Mouse (Mus musculus) spleen, postnatal 36 days (tissue): Measurements from ENCODE around the gene Ckb.
"Not testable (repeated sequence)": the region's sequence is repeated elsewhere in the genome, so short reads cannot be mapped to it uniquely, and the experiment has no call there.

Source experiments
- DNase-seq, 2 experiments: peaks; one replicate each; pipeline ENCODE4 v3.0.0; 2022; ENCODE audit warnings: low spot score in 2 of 2, mixed read lengths in 1 of 2

Gene Ckb

GRCm38 (mm10) chr12:111669000-111669788 lies 2.9 kb downstream of the Ckb start:
- DNase-seq = no peak

DNA sequence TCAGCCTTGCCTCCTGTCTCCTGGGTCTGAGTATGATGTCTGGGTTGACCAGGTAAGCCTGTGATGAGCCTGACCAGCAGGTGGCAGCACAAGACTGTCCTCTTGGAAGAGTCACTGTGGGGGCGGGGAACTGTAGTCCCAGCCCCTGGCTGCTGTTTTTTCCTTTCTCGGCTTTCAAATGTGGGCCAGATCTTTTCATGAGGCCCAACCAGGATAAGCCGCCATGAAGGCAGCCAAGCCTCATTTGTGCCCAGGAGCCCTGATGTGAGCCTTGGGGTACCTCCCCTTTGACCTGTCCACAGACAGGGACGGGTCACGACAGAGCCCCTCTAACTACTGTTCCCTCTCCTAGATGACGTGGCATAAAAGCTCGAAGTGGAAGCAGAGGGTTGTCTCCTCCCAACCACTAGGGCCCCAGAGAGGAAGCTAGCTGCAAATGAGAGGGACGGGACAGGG lies 3.7 kb downstream of the Ckb start:
- DNase-seq = peak; percentile 81 to 87

DNA sequence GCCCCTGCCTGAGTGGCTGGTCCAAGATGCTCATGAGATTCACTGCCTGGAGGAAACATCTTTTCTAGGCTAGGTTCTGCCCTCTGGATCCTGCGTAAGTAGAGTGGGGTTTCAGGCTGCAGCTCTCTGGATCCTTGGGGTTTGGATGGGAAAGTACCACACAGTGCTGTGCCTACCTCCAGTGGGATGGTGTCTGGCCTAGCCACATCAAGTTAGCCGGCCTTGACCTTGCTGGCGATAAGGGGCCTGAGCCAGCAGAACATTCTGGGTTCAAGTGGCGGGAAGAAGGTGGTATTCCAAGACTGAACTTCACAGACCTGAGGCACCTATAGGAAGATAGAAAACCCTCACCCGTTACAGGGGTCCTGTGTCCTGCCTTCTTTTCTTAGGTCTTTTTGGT lies 4.7 kb downstream of the Ckb start:
- no peak for DNase-seq

GRCm38 (mm10) chr12:111666380-111666779 lies 5.8 kb downstream of the Ckb start:
- no peak for DNase-seq

- no peak for DNase-seq
Measured at GRCm38 (mm10) chr12:111665041-111665880, 6.9 kb downstream of the Ckb start.

- no peak for DNase-seq
Measured at GRCm38 (mm10) chr12:111664144-111664634, 7.9 kb downstream of the Ckb start.

DNA sequence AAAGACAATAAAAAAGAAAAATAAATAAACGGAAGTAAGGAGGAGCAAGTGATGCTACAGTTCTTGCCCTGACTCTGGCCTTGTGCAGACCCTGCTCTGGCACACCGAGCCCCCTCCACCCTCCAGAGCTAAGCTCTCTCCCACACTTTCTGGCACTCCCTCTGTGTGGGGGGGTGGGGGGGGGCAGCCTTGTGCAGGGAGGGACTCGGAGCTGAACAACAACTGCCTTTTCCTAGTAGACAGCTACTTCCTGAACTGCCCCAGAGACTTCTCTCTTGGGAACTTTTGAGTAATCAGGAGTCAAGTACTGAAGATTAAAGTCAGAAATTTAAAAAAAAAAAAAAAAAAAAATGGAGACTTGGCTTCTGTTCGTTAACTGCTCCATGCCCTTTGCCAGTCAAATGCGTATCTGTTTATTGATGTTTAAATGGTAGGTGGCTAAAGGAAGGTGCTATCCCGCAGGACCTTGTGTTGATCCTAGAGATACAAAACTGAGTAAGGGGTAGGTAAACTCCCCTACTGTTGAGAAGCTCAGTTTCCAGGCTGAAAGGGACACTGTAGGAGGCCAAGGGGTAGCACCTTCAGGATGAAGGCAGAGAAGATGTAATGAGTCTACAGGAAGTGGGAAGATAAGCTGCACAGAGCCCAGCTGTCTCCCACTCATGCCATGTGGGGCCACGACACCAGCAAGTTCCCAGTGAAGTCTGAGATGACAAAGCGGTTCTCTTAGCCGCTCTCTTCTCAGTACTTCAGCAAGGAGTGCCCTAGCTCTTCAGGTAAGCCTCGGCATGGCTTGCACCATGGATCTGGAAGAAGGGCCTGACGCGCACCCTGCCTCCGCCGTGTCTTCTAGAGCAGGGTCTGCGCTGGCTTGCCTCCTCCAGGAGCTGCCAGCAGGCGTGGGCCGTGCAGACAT lies 8.7 kb downstream of the Ckb start:
- no peak for DNase-seq

- DNase-seq = not testable (repeated sequence)
Measured at GRCm38 (mm10) chr12:111661554-111661953, 10.6 kb downstream of the Ckb start.

DNA sequence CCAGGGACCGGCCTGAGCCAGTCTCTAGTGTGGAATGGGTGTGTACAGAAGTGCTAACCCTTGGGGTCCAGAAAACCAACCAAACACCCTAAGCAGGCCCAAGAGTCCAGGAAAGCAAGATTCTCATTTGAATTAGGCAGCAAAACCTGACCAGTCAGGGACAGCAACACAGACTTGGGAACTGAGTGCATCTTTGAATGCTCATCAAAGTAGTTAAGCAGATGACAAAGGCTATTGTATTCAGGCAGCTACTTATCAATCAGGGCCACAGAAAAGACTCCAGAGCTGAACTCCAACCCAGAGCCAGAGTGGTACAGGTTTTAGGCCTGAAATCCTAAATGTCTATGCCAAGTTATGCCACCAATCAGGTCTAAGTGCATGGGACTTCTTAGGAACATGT lies 11.5 kb downstream of the Ckb start:
- DNase-seq = no peak

DNA sequence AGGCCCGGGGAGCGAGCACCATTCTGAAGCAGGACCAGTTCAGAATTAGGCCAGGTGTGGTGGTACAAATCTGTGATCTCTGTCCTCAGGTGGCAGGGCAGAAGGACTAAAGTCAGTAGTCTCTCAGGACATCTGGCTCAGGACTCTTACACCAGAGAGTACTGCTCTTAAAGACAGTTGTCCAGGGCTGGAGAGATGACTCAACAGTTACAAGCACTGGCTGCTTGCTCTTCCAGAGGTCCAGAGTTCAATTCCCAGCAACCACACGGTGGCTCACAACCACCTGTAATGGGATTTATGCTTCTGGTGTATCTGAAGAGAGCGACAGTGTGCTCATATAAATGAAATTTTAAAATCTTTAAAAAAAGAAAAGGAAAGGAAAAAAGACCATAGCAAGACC lies 12.8 kb downstream of the Ckb start:
- no peak for DNase-seq

DNA sequence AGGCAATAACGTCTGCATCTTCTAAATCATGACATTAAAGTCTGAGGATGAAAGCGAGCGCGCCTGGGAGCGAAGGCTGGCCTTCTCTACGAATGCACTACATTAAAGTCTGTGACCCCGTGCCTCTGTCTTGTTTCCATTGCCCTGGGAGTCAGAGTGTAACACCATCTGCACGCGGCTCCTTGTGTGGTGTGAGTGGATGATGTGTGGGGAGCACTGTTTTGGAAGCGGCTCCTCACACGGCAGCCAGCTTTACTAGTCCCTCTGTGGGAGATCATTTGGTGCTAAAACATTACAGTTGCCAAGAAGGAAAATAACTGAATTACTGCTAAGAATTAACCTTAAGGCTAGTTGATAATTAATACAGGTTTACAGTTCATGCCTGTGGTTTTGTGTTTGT lies 16.4 kb downstream of the Ckb start:
- DNase-seq = no peak

- DNase-seq = peak in 1 of 2 experiments; percentile 28
Measured at GRCm38 (mm10) chr12:111653434-111653833, 18.7 kb downstream of the Ckb start.

- no peak for DNase-seq
Measured at GRCm38 (mm10) chr12:111652953-111653352, 19.2 kb downstream of the Ckb start.

GRCm38 (mm10) chr12:111648061-111648645 lies 24.0 kb downstream of the Ckb start:
- DNase-seq = peak; percentile 25 to 26
